Mouse (Mus musculus): ENCODE measurements around the gene Nxf1. TPM values are rescaled to one million over a fixed set of nuclear protein-coding genes. Genes with fewer than 3 reads are reported as not detected.

Nxf1 gene
- total and polyA plus RNA-seq, 3 experiments, result 39.7 to 456 (median 175) TPM

DNA sequence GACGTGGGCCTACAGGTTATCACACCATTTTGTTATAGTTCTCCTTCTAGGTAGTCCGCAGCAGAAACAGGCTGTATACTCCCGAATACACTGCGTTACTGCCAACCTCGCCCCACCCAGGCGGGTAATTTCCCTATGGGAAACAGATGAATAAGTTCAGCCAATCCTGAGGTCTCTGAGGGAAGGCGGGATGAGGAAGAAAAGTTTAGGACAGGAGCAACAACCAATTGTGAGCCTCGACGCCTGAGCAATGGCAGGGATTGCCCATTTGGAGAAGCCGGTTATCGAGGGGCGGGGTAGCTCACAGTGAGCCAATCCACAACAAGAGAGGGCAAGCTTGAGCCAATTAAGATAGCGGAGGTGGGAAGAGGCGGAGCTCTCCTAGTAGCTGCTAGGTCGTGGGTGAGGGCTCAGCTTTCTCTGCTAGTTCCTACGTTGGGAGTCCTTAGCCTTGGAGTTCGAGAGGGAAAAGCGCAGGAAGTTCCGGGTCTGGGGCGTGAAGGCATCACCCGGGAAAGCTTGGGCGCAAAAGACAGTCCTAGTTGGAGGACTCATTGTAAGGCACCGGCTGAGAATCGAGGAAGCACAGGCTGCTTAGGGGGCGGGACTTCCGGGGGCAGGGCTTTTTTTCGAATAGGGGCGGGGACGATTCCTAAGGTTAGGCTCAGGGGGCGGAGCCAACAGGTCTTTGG lies 45.4 kb downstream of the Nxf1 start, which contains the start of gene Zbtb3:
Gene Zbtb3, plus strand, starts transcription at position 426 of the 692 bp plus-strand sequence.
- H3K9me3 ChIP-seq (replicated peaks), result no peaks in the 10 kb centered on the region
- no peak for TF ChIP-seq GATA1 (IDR thresholded peaks at IDR 0.05; ENCODE audit: borderline replicate concordance, low read length)
- TF ChIP-seq CTCF (IDR thresholded peaks at IDR 0.05; ENCODE audit: low read depth, low read length), result no peak
- no peak for TF ChIP-seq TAL1 (conservative IDR thresholded peaks at IDR 0.05; ENCODE audit: low read depth, low read length)
- TF ChIP-seq GATA2 (IDR thresholded peaks at IDR 0.05; ENCODE audit: borderline replicate concordance, low read depth, low read length), result no peak
- no peak for TF ChIP-seq POLR2AphosphoS5 (IDR thresholded peaks at IDR 0.05; ENCODE audit: insufficient replicate concordance, low read depth, low read length)
- DNase-seq (ENCODE audit: low spot score) (peak; percentile 88), ATAC-seq (ENCODE audit: extremely low read depth, insufficient number of reproducible peaks, low FRiP score, poor library complexity, severe bottlenecking) (peak; percentile 95)
- H3K36me3 ChIP-seq (replicated peaks), result peaks cover 41% of the 10 kb centered on the region
- peaks cover 53% of the 10 kb centered on the region for H3K4me1 ChIP-seq (ENCODE audit: insufficient read depth, low read depth, low read length)
- no peaks in the 10 kb centered on the region for H3K27me3 ChIP-seq (ENCODE audit: insufficient read depth, low read length)
- H3K4me3 ChIP-seq (ENCODE audit: low read depth, low read length), result peak within 1 kb of the TSS; percentile 74

DNA sequence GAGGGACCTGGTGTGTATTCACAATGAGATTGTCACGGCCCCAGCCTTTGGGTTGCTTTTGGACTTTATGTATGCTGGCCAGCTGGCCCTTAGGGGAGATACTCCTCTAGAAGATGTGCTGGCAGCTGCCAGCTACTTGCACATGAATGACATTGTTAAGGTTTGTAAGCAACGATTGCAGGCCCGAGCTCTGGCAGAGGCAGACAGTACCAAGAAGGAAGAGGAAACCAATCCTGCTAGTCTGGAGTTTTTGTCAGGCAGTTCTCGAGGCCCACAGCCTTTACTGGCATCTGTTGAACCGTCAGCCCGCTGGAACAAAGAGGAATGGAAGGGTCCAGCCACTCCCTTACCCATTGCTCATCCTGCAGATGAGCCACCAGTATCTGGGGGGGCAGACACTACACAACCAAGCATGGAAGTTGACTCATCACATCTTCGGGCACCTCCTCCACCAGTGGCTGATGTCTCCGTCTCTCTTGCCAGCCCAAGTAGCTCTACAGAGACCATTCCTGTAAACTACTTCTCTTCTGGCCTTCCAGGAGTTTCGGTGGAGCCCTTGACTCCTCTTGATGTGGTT lies 46.4 kb downstream of the Nxf1 start:
- no peaks in the 10 kb centered on the region for H3K9me3 ChIP-seq (replicated peaks)
- H3K36me3 ChIP-seq (replicated peaks), result peaks cover 51% of the 10 kb centered on the region
- TF ChIP-seq GATA1 (IDR thresholded peaks at IDR 0.05; ENCODE audit: borderline replicate concordance, low read length) (no peak), TAL1 (conservative IDR thresholded peaks at IDR 0.05; ENCODE audit: low read depth, low read length) (no peak), POLR2AphosphoS5 (IDR thresholded peaks at IDR 0.05; ENCODE audit: insufficient replicate concordance, low read depth, low read length) (no peak), CTCF (IDR thresholded peaks at IDR 0.05; ENCODE audit: low read depth, low read length) (no peak), GATA2 (IDR thresholded peaks at IDR 0.05; ENCODE audit: borderline replicate concordance, low read depth, low read length) (no peak)
- DNase-seq (ENCODE audit: low spot score), result no peak
- H3K4me3 ChIP-seq (ENCODE audit: low read depth, low read length), result no peak overlapping the region; the same call in 1 of the 2 replicates
- no peaks in the 10 kb centered on the region for H3K27me3 ChIP-seq (ENCODE audit: insufficient read depth, low read length)
- no peak for ATAC-seq (ENCODE audit: extremely low read depth, insufficient number of reproducible peaks, low FRiP score, poor library complexity, severe bottlenecking)
- H3K4me1 ChIP-seq (ENCODE audit: insufficient read depth, low read depth, low read length), result peaks cover 50% of the 10 kb centered on the region

DNA sequence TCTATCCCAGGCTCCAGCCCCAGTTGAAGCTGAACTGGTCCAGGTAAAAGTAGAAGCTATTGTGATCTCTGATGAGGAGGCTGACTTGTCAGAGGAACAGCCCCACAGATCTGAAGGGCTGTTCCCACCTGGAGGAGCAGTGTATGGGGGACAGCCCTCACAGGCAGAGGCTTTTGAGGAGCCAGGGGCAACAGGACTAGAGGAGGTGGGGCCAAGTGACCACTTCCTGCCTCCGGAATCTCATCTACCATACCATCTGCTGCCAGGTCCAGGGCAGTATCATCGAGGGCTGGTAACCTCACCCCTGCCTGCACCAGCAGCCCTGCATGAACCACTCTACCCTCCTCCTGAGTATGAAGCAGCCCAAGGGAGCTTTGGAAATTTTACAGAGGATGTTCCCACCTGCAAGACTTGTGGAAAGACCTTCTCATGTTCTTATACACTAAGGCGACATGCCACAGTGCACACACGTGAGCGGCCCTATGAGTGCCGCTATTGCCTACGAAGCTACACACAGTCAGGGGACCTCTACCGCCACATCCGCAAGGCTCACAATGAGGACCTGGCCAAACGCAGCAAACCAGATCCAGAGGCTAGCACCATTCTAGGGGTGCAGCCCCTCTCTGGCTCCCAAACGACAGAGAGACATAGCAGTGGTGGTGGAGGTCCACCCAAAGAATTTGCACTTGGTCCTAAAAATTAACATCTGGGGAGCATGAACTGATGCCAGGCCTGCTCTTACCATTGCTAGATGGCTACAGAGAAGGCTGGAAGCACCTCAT lies 47.2 kb downstream of the Nxf1 start:
- no peaks in the 10 kb centered on the region for H3K27me3 ChIP-seq (ENCODE audit: insufficient read depth, low read length)
- peak overlapping the region; percentile 28; the same call in 1 of the 2 replicates for H3K4me3 ChIP-seq (ENCODE audit: low read depth, low read length)
- DNase-seq (ENCODE audit: low spot score) (no peak), ATAC-seq (ENCODE audit: extremely low read depth, insufficient number of reproducible peaks, low FRiP score, poor library complexity, severe bottlenecking) (no peak)
- H3K4me1 ChIP-seq (ENCODE audit: insufficient read depth, low read depth, low read length), result peaks cover 47% of the 10 kb centered on the region
- H3K9me3 ChIP-seq (replicated peaks), result no peaks in the 10 kb centered on the region
- TF ChIP-seq POLR2AphosphoS5 (IDR thresholded peaks at IDR 0.05; ENCODE audit: insufficient replicate concordance, low read depth, low read length) (no peak), GATA1 (IDR thresholded peaks at IDR 0.05; ENCODE audit: borderline replicate concordance, low read length) (no peak), CTCF (IDR thresholded peaks at IDR 0.05; ENCODE audit: low read depth, low read length) (no peak), GATA2 (IDR thresholded peaks at IDR 0.05; ENCODE audit: borderline replicate concordance, low read depth, low read length) (no peak), TAL1 (conservative IDR thresholded peaks at IDR 0.05; ENCODE audit: low read depth, low read length) (no peak)
- H3K36me3 ChIP-seq (replicated peaks), result peaks cover 57% of the 10 kb centered on the region

DNA sequence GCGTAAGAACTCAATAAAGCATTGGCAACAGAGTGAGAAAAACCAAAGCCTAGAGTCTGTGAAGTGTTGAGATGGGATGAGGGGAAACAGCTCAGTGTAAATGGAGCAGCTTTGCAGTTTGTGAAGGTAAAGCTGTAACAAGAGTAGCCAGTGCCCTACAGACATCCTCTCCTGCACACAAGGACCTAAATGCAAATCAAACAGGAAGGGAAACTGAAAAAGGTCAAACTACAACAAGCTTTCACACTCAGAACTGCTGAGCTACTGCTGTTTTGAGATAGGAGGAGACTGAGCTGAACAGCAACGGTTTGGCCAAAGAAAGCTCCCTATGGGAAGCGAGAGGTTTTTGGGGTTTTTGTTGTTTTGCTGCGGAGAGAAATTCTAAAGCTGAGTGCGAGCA lies 49.9 kb downstream of the Nxf1 start:
- Histone ChIP-seq H3K4me3 (ENCODE audit: low read depth, low read length) (no peak overlapping the region), H3K9me3 (replicated peaks) (no peaks in the 10 kb centered on the region), H3K36me3 (replicated peaks) (peaks cover 78% of the 10 kb centered on the region), H3K27me3 (ENCODE audit: insufficient read depth, low read length) (no peaks in the 10 kb centered on the region), H3K4me1 (ENCODE audit: insufficient read depth, low read depth, low read length) (peaks cover 34% of the 10 kb centered on the region)
- no peak for TF ChIP-seq CTCF (IDR thresholded peaks at IDR 0.05; ENCODE audit: low read depth, low read length)
- TF ChIP-seq POLR2AphosphoS5 (IDR thresholded peaks at IDR 0.05; ENCODE audit: insufficient replicate concordance, low read depth, low read length), result no peak
- TF ChIP-seq TAL1 (conservative IDR thresholded peaks at IDR 0.05; ENCODE audit: low read depth, low read length), result no peak
- TF ChIP-seq GATA1 (IDR thresholded peaks at IDR 0.05; ENCODE audit: borderline replicate concordance, low read length), result no peak
- no peak for TF ChIP-seq GATA2 (IDR thresholded peaks at IDR 0.05; ENCODE audit: borderline replicate concordance, low read depth, low read length)
- no peak for DNase-seq (ENCODE audit: low spot score)
- no peak for ATAC-seq (ENCODE audit: extremely low read depth, insufficient number of reproducible peaks, low FRiP score, poor library complexity, severe bottlenecking)

DNA sequence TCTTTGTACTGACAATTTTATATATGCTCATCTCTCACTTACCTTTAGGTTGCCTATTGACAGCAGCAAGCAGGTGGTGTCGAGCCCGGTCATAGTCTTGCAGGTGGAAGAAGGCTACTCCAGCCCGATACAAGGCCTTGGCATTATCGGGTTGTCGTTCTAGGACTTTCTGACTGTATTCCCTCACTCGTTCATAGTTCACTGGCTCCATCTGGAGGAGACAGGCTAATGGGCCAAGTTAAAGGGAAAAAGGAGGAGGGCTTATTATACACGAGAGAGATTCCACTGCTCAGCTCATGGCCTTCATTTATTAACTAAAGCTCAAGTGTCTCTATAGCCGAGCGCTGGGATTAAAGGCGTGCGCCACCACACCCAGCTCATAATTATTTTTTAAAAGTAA lies 58.9 kb downstream of the Nxf1 start:
- no peaks in the 10 kb centered on the region for H3K9me3 ChIP-seq (replicated peaks)
- no peaks in the 10 kb centered on the region for H3K27me3 ChIP-seq (ENCODE audit: insufficient read depth, low read length)
- no peak for ATAC-seq (ENCODE audit: extremely low read depth, insufficient number of reproducible peaks, low FRiP score, poor library complexity, severe bottlenecking)
- no peak overlapping the region for H3K4me3 ChIP-seq (ENCODE audit: low read depth, low read length)
- TF ChIP-seq POLR2AphosphoS5 (IDR thresholded peaks at IDR 0.05; ENCODE audit: insufficient replicate concordance, low read depth, low read length) (no peak), CTCF (IDR thresholded peaks at IDR 0.05; ENCODE audit: low read depth, low read length) (no peak), GATA1 (IDR thresholded peaks at IDR 0.05; ENCODE audit: borderline replicate concordance, low read length) (no peak), TAL1 (conservative IDR thresholded peaks at IDR 0.05; ENCODE audit: low read depth, low read length) (no peak)
- no peak for DNase-seq (ENCODE audit: low spot score)
- H3K4me1 ChIP-seq (ENCODE audit: insufficient read depth, low read depth, low read length), result peaks cover 30% of the 10 kb centered on the region
- peaks cover 63% of the 10 kb centered on the region for H3K36me3 ChIP-seq (replicated peaks)

DNA sequence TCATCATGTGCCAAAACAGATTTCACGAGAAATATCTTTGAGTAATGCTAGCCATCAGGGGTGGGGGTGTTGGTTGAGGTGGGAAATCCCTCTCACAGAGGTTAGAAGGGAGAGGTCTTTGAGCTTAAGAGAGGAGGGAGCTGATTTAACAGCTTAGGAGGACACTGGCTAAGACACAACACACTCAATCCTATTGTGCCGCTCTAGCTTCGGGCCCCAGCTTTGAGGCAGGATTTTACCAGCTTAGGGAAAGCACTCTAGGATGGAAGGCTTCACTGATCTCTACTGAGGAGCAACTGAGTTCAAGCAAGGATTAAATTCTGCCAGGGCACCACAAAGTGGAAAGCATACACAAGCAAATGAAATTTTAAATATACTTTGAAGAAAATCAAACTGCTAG lies 60.1 kb downstream of the Nxf1 start:
- Histone ChIP-seq H3K9me3 (replicated peaks) (no peaks in the 10 kb centered on the region), H3K4me3 (ENCODE audit: low read depth, low read length) (peak overlapping the region; percentile 4; the same call in 1 of the 2 replicates), H3K36me3 (replicated peaks) (peaks cover 57% of the 10 kb centered on the region), H3K27me3 (ENCODE audit: insufficient read depth, low read length) (no peaks in the 10 kb centered on the region), H3K4me1 (ENCODE audit: insufficient read depth, low read depth, low read length) (peaks cover 33% of the 10 kb centered on the region)
- no peak for ATAC-seq (ENCODE audit: extremely low read depth, insufficient number of reproducible peaks, low FRiP score, poor library complexity, severe bottlenecking)
- TF ChIP-seq GATA2 (IDR thresholded peaks at IDR 0.05; ENCODE audit: borderline replicate concordance, low read depth, low read length), result no peak
- TF ChIP-seq TAL1 (conservative IDR thresholded peaks at IDR 0.05; ENCODE audit: low read depth, low read length), result no peak
- TF ChIP-seq GATA1 (IDR thresholded peaks at IDR 0.05; ENCODE audit: borderline replicate concordance, low read length), result no peak
- TF ChIP-seq POLR2AphosphoS5 (IDR thresholded peaks at IDR 0.05; ENCODE audit: insufficient replicate concordance, low read depth, low read length), result no peak
- no peak for DNase-seq (ENCODE audit: low spot score)
